Mouse (Mus musculus): ENCODE measurements around the gene Bhmt2.

Gene Bhmt2

GRCm38 (mm10) chr13:93648387-93649130 is 25.5 kb downstream of the Bhmt2 start:
- intact Hi-C loops (cut with DNase I), result no loop called here

GRCm38 (mm10) chr13:93639636-93640035 is 34.5 kb downstream of the Bhmt2 start:
- intact Hi-C loops (cut with DNase I), result no loop called here

DNA sequence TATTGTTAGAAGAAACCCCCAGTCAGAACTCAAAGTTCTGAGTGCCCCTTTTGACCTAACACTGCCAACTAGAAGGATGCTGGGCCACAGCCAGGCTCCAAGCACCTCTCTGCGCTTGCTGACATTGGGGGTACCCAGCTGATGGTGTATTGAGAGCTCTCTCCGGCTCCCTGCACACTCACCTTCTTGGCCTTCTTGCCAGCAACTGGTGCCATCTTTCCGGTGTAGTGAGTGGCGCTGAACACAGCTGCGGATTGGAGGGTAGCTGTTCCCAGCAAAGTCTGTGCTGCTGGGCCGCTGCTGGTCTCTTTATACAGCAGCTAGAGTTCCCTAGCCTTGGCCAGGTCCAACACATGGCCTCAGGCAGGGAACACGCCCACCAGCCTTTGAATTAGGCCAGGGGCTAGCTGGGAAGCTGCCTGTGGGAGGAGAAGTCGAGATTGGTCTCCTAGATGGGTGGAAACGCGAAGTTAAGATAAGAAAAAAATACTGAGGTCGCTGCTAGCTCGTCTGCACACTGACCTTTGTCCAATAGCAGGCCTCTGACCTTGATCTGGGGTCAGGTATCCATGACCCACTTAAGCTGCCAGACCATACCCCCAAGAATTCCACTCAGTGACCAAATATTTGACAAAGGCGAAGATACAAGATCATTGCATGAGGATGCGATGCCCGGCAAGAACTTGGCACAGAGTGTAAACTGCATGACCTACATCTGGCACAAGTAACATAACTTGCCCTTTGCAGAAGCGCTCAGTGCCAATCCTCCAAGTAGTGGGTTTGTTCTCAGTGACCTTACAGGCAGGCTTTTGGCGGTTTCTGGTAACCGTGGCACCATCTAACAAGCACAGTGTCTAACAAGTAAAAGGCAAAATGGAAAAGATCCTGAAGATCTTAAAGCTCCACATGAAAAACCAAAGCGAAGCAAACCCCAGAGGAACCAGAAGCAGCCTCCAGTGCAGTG is 36.5 kb downstream of the Bhmt2 start, which contains the start of gene Bhmt:
Gene Bhmt, minus strand, starts transcription at position 680 of the 964 bp plus-strand sequence.
- intact Hi-C loops (cut with DNase I), result no loop called here

DNA sequence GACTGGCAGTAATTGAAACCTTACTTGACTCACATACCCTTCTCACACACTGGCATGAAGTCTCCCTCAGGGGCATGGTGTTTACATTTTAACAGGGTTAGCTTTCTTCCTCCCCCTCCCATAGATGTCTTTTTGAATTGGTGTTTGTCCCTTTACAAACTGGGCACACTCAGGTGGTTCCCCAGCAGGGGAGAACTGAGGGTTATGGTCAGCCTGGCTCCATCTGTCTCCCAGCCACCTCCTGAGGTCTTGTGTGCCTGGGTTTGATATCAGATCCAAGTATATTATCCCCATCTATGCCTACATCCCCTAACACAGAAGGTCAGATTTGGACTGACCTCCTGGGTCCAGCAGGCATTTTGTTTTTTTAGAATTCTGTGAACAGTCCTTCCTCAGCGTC is 37.5 kb downstream of the Bhmt2 start:
- intact Hi-C loops (cut with DNase I), result no loop called here

GRCm38 (mm10) chr13:93632927-93633326 is 41.2 kb downstream of the Bhmt2 start:
- intact Hi-C loops (cut with DNase I), result no loop called here

GRCm38 (mm10) chr13:93630941-93631705 is 43.0 kb downstream of the Bhmt2 start:
- intact Hi-C loops (cut with DNase I), result no loop called here

DNA sequence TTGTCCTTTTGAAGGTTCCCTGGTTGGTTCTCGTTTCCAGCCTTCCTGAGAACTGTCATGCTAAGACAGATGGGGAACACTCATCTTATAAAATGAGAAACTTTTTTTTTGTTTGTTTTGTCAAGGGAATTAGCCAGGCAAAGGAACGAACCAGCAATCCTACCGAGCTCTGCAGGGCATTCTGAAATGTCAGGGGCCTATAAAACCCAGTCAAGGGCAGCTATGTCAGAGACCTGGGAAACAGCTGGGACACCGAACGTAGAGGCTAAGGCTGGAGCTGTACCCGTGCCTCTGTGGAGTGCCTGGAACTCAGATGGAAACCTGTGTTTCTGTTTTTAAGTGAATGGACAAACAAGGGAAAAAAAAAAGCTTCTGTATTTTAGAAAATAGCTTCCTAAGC is 45.2 kb downstream of the Bhmt2 start:
- intact Hi-C loops (cut with DNase I), result no loop called here

GRCm38 (mm10) chr13:93614361-93614948 is 59.6 kb downstream of the Bhmt2 start:
- intact Hi-C loops (cut with DNase I), result loop anchor here (5.0 kb wide), 2 partner anchors 103 to 107 kb away; no protein-coding TSS in a partner anchor

DNA sequence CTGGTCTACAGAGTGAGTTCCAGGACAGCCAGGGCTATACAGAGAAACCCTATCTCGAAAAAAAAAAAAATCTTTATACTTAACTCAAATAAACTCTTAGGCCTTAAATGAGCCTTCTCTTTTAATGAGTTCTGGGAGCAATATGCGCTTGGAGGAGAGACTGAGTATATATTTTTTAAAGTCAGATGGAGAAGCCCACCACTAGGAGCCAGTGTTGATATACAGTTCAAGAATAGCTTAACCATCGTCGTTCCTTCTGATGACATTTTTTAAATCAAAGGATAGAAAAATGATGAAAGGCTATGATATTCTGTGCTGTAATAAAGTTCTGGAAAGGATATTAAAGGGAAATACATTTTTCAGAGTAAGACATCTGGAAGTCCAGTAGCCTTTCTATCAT is 60.3 kb downstream of the Bhmt2 start:
- intact Hi-C loops (cut with DNase I), result loop anchor here (2.0 to 5.0 kb wide), 3 partner anchors 104 to 629 kb away; no protein-coding TSS in a partner anchor

- intact Hi-C loops (cut with DNase I), result loop anchor here (2.0 to 5.0 kb wide), 3 partner anchors 104 to 628 kb away; no protein-coding TSS in a partner anchor
These were observed 61.2 kb downstream of the Bhmt2 start for GRCm38 (mm10) chr13:93612660-93613607.

- intact Hi-C loops (cut with DNase I), result no loop called here
These were observed 65.6 kb downstream of the Bhmt2 start for GRCm38 (mm10) chr13:93608476-93608875.

DNA sequence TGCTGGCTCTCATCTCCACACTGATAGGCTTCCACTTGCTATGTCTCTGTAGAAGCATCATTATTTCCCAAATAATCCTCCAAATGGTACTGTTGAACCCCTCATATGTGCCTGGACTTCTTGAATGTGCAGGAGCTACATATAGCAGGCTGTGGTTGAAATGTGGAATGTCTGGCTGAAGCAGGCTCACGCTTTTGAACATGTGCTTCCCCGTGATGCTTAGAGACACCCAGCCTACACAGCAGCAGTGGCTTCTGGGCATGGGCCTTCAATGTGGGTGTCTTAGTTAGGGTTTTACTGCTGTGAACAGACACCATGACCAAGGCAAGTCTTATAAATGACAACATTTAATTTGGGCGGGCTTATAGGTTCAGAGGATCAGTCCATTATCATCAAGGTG is 66.4 kb downstream of the Bhmt2 start:
- intact Hi-C loops (cut with DNase I), result no loop called here

DNA sequence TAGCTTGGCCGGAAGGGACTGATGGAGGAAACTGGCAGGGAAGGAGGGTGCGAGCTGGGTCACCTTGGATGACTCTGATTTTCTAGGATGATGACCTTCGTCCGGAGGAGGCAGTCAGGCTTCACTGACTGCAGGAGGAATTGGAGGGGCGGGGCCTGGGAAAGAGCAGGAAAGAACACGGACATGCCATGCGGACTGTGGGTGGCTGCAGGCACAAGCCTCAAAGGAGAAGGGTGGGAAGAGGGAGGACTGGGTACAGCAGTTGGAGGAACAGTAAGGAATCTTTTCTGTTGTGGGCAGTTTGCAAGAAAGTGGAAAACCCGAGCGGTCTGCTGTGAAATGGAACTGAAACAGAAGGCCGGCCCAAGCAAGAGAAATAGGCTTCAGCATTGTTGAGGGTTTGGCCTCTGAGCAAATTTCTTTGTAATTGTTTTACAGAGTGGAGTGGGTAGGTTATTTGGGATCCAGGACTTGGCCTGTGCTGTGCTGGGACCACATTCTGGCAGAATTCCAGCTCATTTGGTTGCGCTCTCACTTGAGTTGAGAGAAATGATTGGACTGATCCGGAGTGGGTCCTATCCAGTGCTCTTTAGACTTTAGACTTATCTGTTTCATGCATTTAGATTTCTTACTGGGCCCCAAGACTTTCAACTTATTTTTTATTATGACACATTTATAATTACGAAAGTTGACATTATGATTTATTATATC is 67.1 kb downstream of the Bhmt2 start:
- intact Hi-C loops (cut with DNase I), result no loop called here

All from adrenal gland (tissue).